Mouse (Mus musculus): ENCODE data around the gene Cdk9. TPM values are rescaled to one million over a fixed set of nuclear protein-coding genes. Genes with fewer than 3 reads are reported as not detected.

The Cdk9 gene
- total and polyA plus RNA-seq, 3 experiments, result 30.9 to 125 TPM; not detected in 1

DNA sequence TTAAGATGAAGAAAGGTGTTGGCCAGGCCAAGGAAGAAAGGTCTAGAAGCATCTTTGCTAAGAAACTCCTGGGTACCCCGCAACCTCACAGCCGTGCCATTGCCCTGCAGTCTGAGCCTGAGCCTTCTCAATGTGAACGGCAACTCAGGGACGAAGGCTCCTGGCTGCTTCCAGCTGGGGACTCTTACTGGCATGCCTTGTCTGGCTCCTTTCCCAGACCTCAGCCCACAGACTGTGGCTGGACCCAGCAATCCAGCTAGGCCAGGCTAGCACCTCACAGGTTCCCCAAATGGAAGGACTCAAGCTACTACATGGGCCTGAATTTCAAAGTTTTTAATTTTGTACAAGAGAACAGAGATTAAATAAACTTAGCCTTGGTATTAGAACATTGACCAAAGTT is 49.0 kb upstream of the Cdk9 start:
- Histone ChIP-seq H3K36me3 (ENCODE audit: control insufficient read depth in 1 of 2, insufficient read depth in 2 of 2, low read length in 2 of 2) (peaks cover 0 to 2% of the 10 kb centered on the region in 2 experiments; a peak in 2 of 4 replicates), H3K9ac (ENCODE audit: control insufficient read depth, low read depth, low read length, poor library complexity, severe bottlenecking) (no peak overlapping the region), H3K9me3 (replicated peaks; ENCODE audit: insufficient read depth, low read length) (no peaks in the 10 kb centered on the region), H3K4me3 (ENCODE audit: control insufficient read depth in 1 of 2, insufficient read depth in 1 of 2, low read depth in 2 of 2, low read length in 2 of 2) (no peak overlapping the region), H3K27me3 (ENCODE audit: control insufficient read depth in 1 of 2, insufficient read depth in 2 of 2, low read length in 2 of 2) (no peaks in the 10 kb centered on the region), H3K79me2 (ENCODE audit: control insufficient read depth, insufficient read depth, low read length, poor library complexity) (peaks cover 2% of the 10 kb centered on the region; the same call in 1 of the 2 replicates), H3K27ac (ENCODE audit: control insufficient read depth, low read depth, low read length) (no peak overlapping the region), H3K4me1 (ENCODE audit: control insufficient read depth in 1 of 2, insufficient read depth in 2 of 2, low read length in 2 of 2) (no peaks in the 10 kb centered on the region; a peak in 1 of 4 replicates)
- TF ChIP-seq CHD1 (IDR thresholded peaks at IDR 0.05; ENCODE audit: low read depth, low read length), result no peak
- TF ChIP-seq TBP (IDR thresholded peaks at IDR 0.05; ENCODE audit: low read depth, low read length), result no peak
- TF ChIP-seq MAFK (IDR thresholded peaks at IDR 0.05; ENCODE audit: borderline replicate concordance, low read depth, low read length), result no peak
- TF ChIP-seq BHLHE40 (IDR thresholded peaks at IDR 0.05; ENCODE audit: borderline replicate concordance, low read depth, low read length), result no peak
- no peak for TF ChIP-seq KAT2A (conservative IDR thresholded peaks at IDR 0.05; ENCODE audit: low read depth, low read length)
- TF ChIP-seq ZKSCAN1 (IDR thresholded peaks at IDR 0.05; ENCODE audit: low read depth, low read length), result no peak
- TF ChIP-seq MYC (IDR thresholded peaks at IDR 0.05; ENCODE audit: low read depth, low read length), result no peak
- TF ChIP-seq POLR2A (IDR thresholded peaks at IDR 0.05; ENCODE audit: control insufficient read depth in 1 of 2, insufficient read depth in 1 of 2, low read depth in 1 of 2, low read length in 2 of 2, poor library complexity in 1 of 2), result no peak
- TF ChIP-seq TCF12 (IDR thresholded peaks at IDR 0.05; ENCODE audit: low read depth, low read length), result no peak
- no peak for DNase-seq (ENCODE audit: low read depth, low spot score)

DNA sequence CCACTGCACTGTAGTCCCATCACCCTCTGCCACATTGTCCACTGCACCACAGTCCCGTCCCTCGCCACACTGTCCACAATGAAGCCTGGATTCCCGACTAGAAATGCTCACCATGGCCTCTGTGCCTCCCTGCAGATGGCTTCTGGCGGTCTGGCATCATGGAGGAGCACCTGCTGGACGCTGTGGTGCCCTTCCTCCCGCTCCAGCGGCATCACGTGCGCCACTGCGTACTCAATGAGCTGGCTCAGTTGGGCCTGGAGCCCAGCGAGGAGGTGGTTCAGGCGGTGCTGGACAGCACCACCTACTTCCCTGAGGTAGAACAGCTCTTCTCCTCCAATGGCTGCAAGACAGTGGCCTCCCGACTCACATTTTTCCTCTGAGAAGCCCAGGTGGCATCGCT is 48.5 kb upstream of the Cdk9 start:
- H3K27ac ChIP-seq (ENCODE audit: control insufficient read depth, low read depth, low read length), result no peak overlapping the region
- H3K9me3 ChIP-seq (replicated peaks; ENCODE audit: insufficient read depth, low read length), result no peaks in the 10 kb centered on the region
- peaks cover 2% of the 10 kb centered on the region; the same call in 1 of the 2 replicates for H3K79me2 ChIP-seq (ENCODE audit: control insufficient read depth, insufficient read depth, low read length, poor library complexity)
- no peaks in the 10 kb centered on the region; a peak in 1 of 4 replicates for H3K4me1 ChIP-seq (ENCODE audit: control insufficient read depth in 1 of 2, insufficient read depth in 2 of 2, low read length in 2 of 2)
- no peak overlapping the region for H3K9ac ChIP-seq (ENCODE audit: control insufficient read depth, low read depth, low read length, poor library complexity, severe bottlenecking)
- no peak for TF ChIP-seq BHLHE40 (IDR thresholded peaks at IDR 0.05; ENCODE audit: borderline replicate concordance, low read depth, low read length)
- no peak for TF ChIP-seq ZC3H11A (IDR thresholded peaks at IDR 0.05; ENCODE audit: low read depth, low read length)
- no peak for TF ChIP-seq POLR2AphosphoS5 (IDR thresholded peaks at IDR 0.05; ENCODE audit: borderline replicate concordance, low read depth, low read length)
- no peak for TF ChIP-seq ZNF384 (IDR thresholded peaks at IDR 0.05; ENCODE audit: low read depth, low read length)
- no peak for TF ChIP-seq CHD1 (IDR thresholded peaks at IDR 0.05; ENCODE audit: low read depth, low read length)
- no peak for TF ChIP-seq RAD21 (IDR thresholded peaks at IDR 0.05; ENCODE audit: low read depth, low read length)
- TF ChIP-seq TAL1 (IDR thresholded peaks at IDR 0.05; ENCODE audit: low read length), result no peak
- TF ChIP-seq MAZ (IDR thresholded peaks at IDR 0.05; ENCODE audit: low read depth, low read length), result no peak
- TF ChIP-seq MAX (IDR thresholded peaks at IDR 0.05; ENCODE audit: low read length), result no peak
- no peak for TF ChIP-seq MEF2A (IDR thresholded peaks at IDR 0.05; ENCODE audit: extremely low read depth, insufficient replicate concordance, low read depth, low read length, poor library complexity, severe bottlenecking)
- H3K36me3 ChIP-seq (ENCODE audit: control insufficient read depth in 1 of 2, insufficient read depth in 2 of 2, low read length in 2 of 2), result peaks cover 0 to 4% of the 10 kb centered on the region in 2 experiments; a peak in 2 of 4 replicates
- no peak overlapping the region for H3K4me3 ChIP-seq (ENCODE audit: control insufficient read depth in 1 of 2, insufficient read depth in 1 of 2, low read depth in 2 of 2, low read length in 2 of 2)
- H3K27me3 ChIP-seq (ENCODE audit: control insufficient read depth in 1 of 2, insufficient read depth in 2 of 2, low read length in 2 of 2), result no peaks in the 10 kb centered on the region
- DNase-seq (ENCODE audit: low read depth, low spot score), result no peak
